Mouse (Mus musculus) hindbrain, embryonic 15.5 days (tissue): ENCODE measurements at regions not wholly inside any gene's neighbourhood (a gene's known extent, or its start where the extent isn't known, plus 50 kb on each side); places are given as distances from the start of the nearest gene placed in this dataset.

Experiments used
- ATAC-seq: fragments of 200-750 bp; cut with Nextera tagmentation; 2 replicates; pipeline ENCODE4 v1.8.0; 2017; ENCODE audit warnings: low read depth, moderate number of reproducible peaks, moderate TSS enrichment; ENCODE audit not compliant: low FRiP score
- H3K27ac ChIP-seq: fragments of 300-500 bp; sonication (generic); replicated peaks from 2 replicates; pipeline ENCODE4 v1.5.1; 2015; ENCODE audit warnings: mild to moderate bottlenecking, inconsistent platforms
- H3K27me3 ChIP-seq: fragments of 300-500 bp; sonication (generic); 2 replicates; pipeline ENCODE4 v1.6.1; 2015; ENCODE audit warnings: control low read depth, inconsistent platforms
- H3K36me3 ChIP-seq: fragments of 300-500 bp; sonication (generic); 2 replicates; pipeline ENCODE4 v1.6.1; 2015; ENCODE audit warnings: control low read depth, inconsistent platforms
- H3K4me1 ChIP-seq: fragments of 300-500 bp; sonication (generic); replicated peaks from 2 replicates; pipeline ENCODE4 v1.6.1; 2015; ENCODE audit warnings: control low read depth, inconsistent platforms
- H3K4me2 ChIP-seq: fragments of 300-500 bp; sonication (generic); 2 replicates; pipeline ENCODE4 v1.6.1; 2015; ENCODE audit warnings: moderate library complexity, mild to moderate bottlenecking, inconsistent platforms
- H3K4me3 ChIP-seq: fragments of 300-500 bp; sonication (generic); 2 replicates; pipeline ENCODE4 v1.5.1; 2015; ENCODE audit warnings: mild to moderate bottlenecking, inconsistent platforms
- H3K9ac ChIP-seq: fragments of 300-500 bp; sonication (generic); 2 replicates; pipeline ENCODE4 v1.6.1; 2015; ENCODE audit warnings: inconsistent platforms
- H3K9me3 ChIP-seq: fragments of 300-500 bp; sonication (generic); 2 replicates; pipeline ENCODE4 v1.6.1; 2016; ENCODE audit warnings: control low read depth, inconsistent platforms
- WGBS: fragments of 180-500 bp; shearing (Covaris S2); methylation state at CpG from one replicate; pipeline ENCODE4 v1.1.7; 2015; 5-methylcytosine and 5-hydroxymethylcytosine counted together

- Histone ChIP-seq H3K4me3 (no peak overlapping the region), H3K4me1 (no peaks in the 10 kb centered on the region), H3K27me3 (no peaks in the 10 kb centered on the region), H3K4me2 (no peak overlapping the region), H3K9ac (no peak overlapping the region), H3K36me3 (no peaks in the 10 kb centered on the region), H3K27ac (no peak overlapping the region), H3K9me3 (0 out of 2 replicates have a peak, but pooled peaks cover 4% of the 10 kb centered on the region)
- ATAC-seq: no peak
- WGBS: 63% methylated on average over 16 of the region's 16 CpGs
Measured at GRCm38 (mm10) chr3:143710805-143711469, 494.1 kb downstream of the Lmo4 start.

- Histone ChIP-seq H3K9me3 (no peaks in the 10 kb centered on the region), H3K4me2 (no peak overlapping the region), H3K36me3 (no peaks in the 10 kb centered on the region), H3K4me3 (no peak overlapping the region), H3K4me1 (no peaks in the 10 kb centered on the region), H3K9ac (no peak overlapping the region), H3K27ac (no peak overlapping the region), H3K27me3 (no peaks in the 10 kb centered on the region)
- ATAC-seq: no peak
- 93% methylated on average over 1 of the region's 1 CpGs for WGBS
Measured at GRCm38 (mm10) chr3:143706679-143707078, 498.3 kb downstream of the Lmo4 start.

GRCm38 (mm10) chr3:143694817-143695216, 510.2 kb downstream of the Lmo4 start:
- WGBS: 79% methylated on average over 3 of the region's 3 CpGs
- Histone ChIP-seq H3K9ac (no peak overlapping the region), H3K27me3 (no peaks in the 10 kb centered on the region), H3K4me1 (no peaks in the 10 kb centered on the region), H3K36me3 (no peaks in the 10 kb centered on the region), H3K4me3 (no peak overlapping the region), H3K27ac (no peak overlapping the region), H3K4me2 (no peak overlapping the region), H3K9me3 (no peaks in the 10 kb centered on the region)
- ATAC-seq: no peak

- H3K4me1 ChIP-seq: no peaks in the 10 kb centered on the region
- no peaks in the 10 kb centered on the region for H3K9me3 ChIP-seq
- H3K36me3 ChIP-seq: no peaks in the 10 kb centered on the region
- no peak overlapping the region for H3K4me3 ChIP-seq
- WGBS: 88% methylated on average over 2 of the region's 2 CpGs
- no peak for ATAC-seq
- H3K27ac ChIP-seq: no peak overlapping the region
- H3K9ac ChIP-seq: no peak overlapping the region
- H3K4me2 ChIP-seq: no peak overlapping the region
- H3K27me3 ChIP-seq: no peaks in the 10 kb centered on the region
Measured at GRCm38 (mm10) chr3:143685742-143686141, 519.3 kb downstream of the Lmo4 start.

GRCm38 (mm10) chr3:143678186-143678585, 526.8 kb downstream of the Lmo4 start:
- no peaks in the 10 kb centered on the region for H3K9me3 ChIP-seq
- H3K36me3 ChIP-seq: no peaks in the 10 kb centered on the region
- no peak overlapping the region for H3K4me3 ChIP-seq
- WGBS: 96% methylated on average over 3 of the region's 3 CpGs
- no peaks in the 10 kb centered on the region for H3K4me1 ChIP-seq
- H3K4me2 ChIP-seq: no peak overlapping the region
- no peaks in the 10 kb centered on the region for H3K27me3 ChIP-seq
- ATAC-seq: no peak
- H3K9ac ChIP-seq: no peak overlapping the region
- no peak overlapping the region for H3K27ac ChIP-seq

- H3K27ac ChIP-seq: no peak overlapping the region
- H3K9me3 ChIP-seq: no peaks in the 10 kb centered on the region
- no peaks in the 10 kb centered on the region for H3K36me3 ChIP-seq
- H3K4me1 ChIP-seq: no peaks in the 10 kb centered on the region
- ATAC-seq: no peak
- WGBS: 93% methylated on average over 3 of the region's 3 CpGs
- H3K4me3 ChIP-seq: no peak overlapping the region
- H3K4me2 ChIP-seq: no peak overlapping the region
- H3K27me3 ChIP-seq: no peaks in the 10 kb centered on the region
- H3K9ac ChIP-seq: no peak overlapping the region
Measured at GRCm38 (mm10) chr3:143674855-143675254, 530.2 kb downstream of the Lmo4 start.

- Histone ChIP-seq H3K36me3 (no peaks in the 10 kb centered on the region), H3K27ac (no peak overlapping the region), H3K27me3 (no peaks in the 10 kb centered on the region), H3K9ac (no peak overlapping the region), H3K4me3 (no peak overlapping the region), H3K4me1 (no peaks in the 10 kb centered on the region), H3K9me3 (no peaks in the 10 kb centered on the region), H3K4me2 (no peak overlapping the region)
- WGBS: 95% methylated on average over 7 of the region's 7 CpGs
- ATAC-seq: no peak
Measured at GRCm38 (mm10) chr3:143674446-143674845, 530.6 kb downstream of the Lmo4 start.

GRCm38 (mm10) chr3:143662041-143662685, 542.9 kb downstream of the Lmo4 start:
- Histone ChIP-seq H3K9me3 (no peaks in the 10 kb centered on the region), H3K27me3 (no peaks in the 10 kb centered on the region), H3K27ac (no peak overlapping the region), H3K4me1 (no peaks in the 10 kb centered on the region), H3K4me3 (no peak overlapping the region), H3K9ac (no peak overlapping the region), H3K36me3 (no peaks in the 10 kb centered on the region), H3K4me2 (no peak overlapping the region)
- ATAC-seq: no peak
- WGBS: 83% methylated on average over 5 of the region's 5 CpGs

GRCm38 (mm10) chr3:143659421-143659978, 545.5 kb downstream of the Lmo4 start:
- no peak for ATAC-seq
- H3K27ac ChIP-seq: no peak overlapping the region
- H3K36me3 ChIP-seq: no peaks in the 10 kb centered on the region
- H3K4me1 ChIP-seq: no peaks in the 10 kb centered on the region
- H3K9ac ChIP-seq: no peak overlapping the region
- no peaks in the 10 kb centered on the region for H3K27me3 ChIP-seq
- H3K9me3 ChIP-seq: no peaks in the 10 kb centered on the region
- 88% methylated on average over 8 of the region's 8 CpGs for WGBS
- H3K4me3 ChIP-seq: no peak overlapping the region
- no peak overlapping the region for H3K4me2 ChIP-seq

- Histone ChIP-seq H3K27ac (no peak overlapping the region), H3K9me3 (no peaks in the 10 kb centered on the region), H3K36me3 (no peaks in the 10 kb centered on the region), H3K27me3 (no peaks in the 10 kb centered on the region), H3K4me1 (no peaks in the 10 kb centered on the region), H3K4me3 (no peak overlapping the region), H3K4me2 (no peak overlapping the region), H3K9ac (no peak overlapping the region)
- ATAC-seq: no peak
- WGBS: 84% methylated on average over 2 of the region's 2 CpGs
Measured at GRCm38 (mm10) chr3:143647237-143647636, 557.8 kb downstream of the Lmo4 start.

GRCm38 (mm10) chr3:143646836-143647235, 558.2 kb downstream of the Lmo4 start:
- no peak overlapping the region for H3K4me2 ChIP-seq
- no peak for ATAC-seq

GRCm38 (mm10) chr3:143633036-143633435, 572.0 kb downstream of the Lmo4 start:
- no peaks in the 10 kb centered on the region for H3K4me1 ChIP-seq

More at GRCm38 (mm10) chr3:143646836-143647235, 558.2 kb downstream of the Lmo4 start:
- Histone ChIP-seq H3K36me3 (no peaks in the 10 kb centered on the region), H3K4me1 (no peaks in the 10 kb centered on the region), H3K4me3 (no peak overlapping the region), H3K27me3 (no peaks in the 10 kb centered on the region), H3K27ac (no peak overlapping the region), H3K9me3 (no peaks in the 10 kb centered on the region), H3K9ac (no peak overlapping the region)
- 63% methylated on average over 7 of the region's 7 CpGs for WGBS

More at GRCm38 (mm10) chr3:143633036-143633435, 572.0 kb downstream of the Lmo4 start:
- Histone ChIP-seq H3K27ac (no peak overlapping the region), H3K4me2 (no peak overlapping the region), H3K9ac (no peak overlapping the region), H3K36me3 (no peaks in the 10 kb centered on the region), H3K9me3 (no peaks in the 10 kb centered on the region), H3K27me3 (no peaks in the 10 kb centered on the region), H3K4me3 (no peak overlapping the region)
- ATAC-seq: no peak
- WGBS: 81% methylated on average over 2 of the region's 2 CpGs
